Mouse (Mus musculus) cortical plate, adult 2 months (tissue): ENCODE measurements around the gene Txndc5.

ENCODE experiments used
- CTCF ChIP-seq: fragments of 200-500 bp; IDR thresholded peaks from 2 replicates; pipeline ENCODE4 v1.5.1; 2011; ENCODE audit warnings: mild to moderate bottlenecking, control low read depth, low read length; ENCODE audit not compliant: insufficient read depth; ENCODE audit errors: extremely low read depth
- POLR2A ChIP-seq: fragments of 200-500 bp; IDR thresholded peaks from 2 replicates; pipeline ENCODE4 v1.6.1; 2011; ENCODE audit warnings: mild to moderate bottlenecking, low read length, control low read depth; ENCODE audit not compliant: insufficient read depth; ENCODE audit errors: extremely low read depth

GRCm38 (mm10) chr13:38526116-38526515 lies 2.5 kb downstream of the Txndc5 start:
- TF ChIP-seq POLR2A (no peak), CTCF (no peak)
